Mouse (Mus musculus) liver, adult 2 months (tissue): Measurements from ENCODE around the gene Cops7a. TPM values are rescaled to one million over a fixed set of nuclear protein-coding genes. Genes with fewer than 3 reads are reported as not detected.

ENCODE experiments used
- DNase-seq: peaks from one replicate; pipeline ENCODE4 v3.0.0-alpha.2; 2011; ENCODE audit warnings: low read depth, low spot score; ENCODE audit errors: extremely low read depth
- H3K27ac ChIP-seq: fragments of 200-500 bp; replicated peaks from 2 replicates; pipeline ENCODE4 v1.5.1; 2012; ENCODE audit warnings: low read depth, mild to moderate bottlenecking, control low read depth, inconsistent platforms, low read length; ENCODE audit not compliant: insufficient read depth
- H3K27me3 ChIP-seq: fragments of 200-500 bp; 2 replicates; pipeline ENCODE4 v1.6.1; 2012; ENCODE audit warnings: mild to moderate bottlenecking, moderate library complexity, low read length, inconsistent platforms; ENCODE audit not compliant: control insufficient read depth, insufficient read depth
- H3K36me3 ChIP-seq: fragments of 200-500 bp; 2 replicates; pipeline ENCODE4 v1.6.1; 2012; ENCODE audit warnings: low read length, inconsistent platforms; ENCODE audit not compliant: control insufficient read depth, insufficient read depth
- H3K4me1 ChIP-seq: fragments of 200-500 bp; 2 replicates; pipeline ENCODE4 v1.6.1; 2011; ENCODE audit warnings: low read length; ENCODE audit not compliant: control insufficient read depth, insufficient read depth
- H3K4me3 ChIP-seq: fragments of 200-500 bp; 2 replicates; pipeline ENCODE4 v1.5.1; 2011; ENCODE audit warnings: low read depth, mild to moderate bottlenecking, control low read depth, low read length, moderate library complexity; ENCODE audit not compliant: insufficient read depth
- H3K79me2 ChIP-seq: fragments of 200-500 bp; 2 replicates; pipeline ENCODE4 v1.6.1; 2012; ENCODE audit warnings: inconsistent platforms, mild to moderate bottlenecking, low read length, moderate library complexity; ENCODE audit not compliant: control insufficient read depth, insufficient read depth
- H3K9ac ChIP-seq: fragments of 200-500 bp; 2 replicates; pipeline ENCODE4 v1.6.1; 2012; ENCODE audit warnings: low read depth, mild to moderate bottlenecking, control low read depth, inconsistent platforms, low read length
- CTCF ChIP-seq: fragments of 200-500 bp; IDR thresholded peaks from 2 replicates; pipeline ENCODE4 v1.5.1; 2011; ENCODE audit warnings: low read depth, low read length, control low read depth
- POLR2A ChIP-seq: fragments of 200-500 bp; IDR thresholded peaks from 2 replicates; pipeline ENCODE4 v1.6.1; 2011; ENCODE audit warnings: low read length, control low read depth; ENCODE audit not compliant: insufficient read depth; ENCODE audit errors: extremely low read depth
- WGBS: fragments of 180-500 bp; shearing (Covaris S2); methylation state at CpG from one replicate; pipeline ENCODE4 v1.1.7; 2018; 5-methylcytosine and 5-hydroxymethylcytosine counted together
- polyA plus RNA-seq: library from polyadenylated mRNA; depleted of rRNA; stranded (reverse); fragments of >200 nt; gene quantifications from 2 replicates; pipeline ENCODE4 v1.2.3, GENCODE M21; 2012; rRNA removed
- total RNA-seq: library from RNA; depleted of rRNA; stranded (reverse); fragments of >200 nt; gene quantifications from 2 replicates; pipeline ENCODE4 v1.2.3, GENCODE M21; 2014; rRNA removed

Gene Cops7a
- total RNA-seq (35.8 and 46.6 TPM in 2 replicates), polyA plus RNA-seq (165 and 170 TPM in 2 replicates)

GRCm38 (mm10) chr6:124965088-124965719 is at the start of gene Cops7a:
Gene Cops7a, minus strand, starts transcription at chr6:124965538.
- H3K4me3 ChIP-seq = peak within 1 kb of the TSS; percentile 79
- no peak for TF ChIP-seq CTCF
- 0 out of 2 replicates have a peak, but pooled peaks have one; percentile 46 for TF ChIP-seq POLR2A
- H3K9ac ChIP-seq = peak within 1 kb of the TSS; percentile 82
- peaks cover 3% of the 10 kb centered on the region; the same call in 1 of the 2 replicates for H3K79me2 ChIP-seq
- under 1% methylated on average over 68 of the region's 68 CpGs for WGBS
- peak within 1 kb of the TSS; percentile 78 for H3K27ac ChIP-seq
- H3K36me3 ChIP-seq = peaks cover 3% of the 10 kb centered on the region; the same call in 1 of the 2 replicates
- peaks cover 10% of the 10 kb centered on the region for H3K4me1 ChIP-seq
- H3K27me3 ChIP-seq = no peaks in the 10 kb centered on the region
- peak; percentile 81 for DNase-seq

GRCm38 (mm10) chr6:125009181-125010073 is 44.1 kb upstream of the Cops7a start:
- TF ChIP-seq POLR2A (peak; percentile 33; the same call in 1 of the 2 replicates), CTCF (no peak)
- peak overlapping the region; percentile 99 for H3K9ac ChIP-seq
- H3K4me3 ChIP-seq = peak overlapping the region; percentile 91
- H3K27ac ChIP-seq = peak overlapping the region; percentile 91
- H3K27me3 ChIP-seq = no peaks in the 10 kb centered on the region
- H3K79me2 ChIP-seq = peaks cover 24% of the 10 kb centered on the region; the same call in 1 of the 2 replicates
- H3K36me3 ChIP-seq = peaks cover 5% of the 10 kb centered on the region; the same call in 1 of the 2 replicates
- DNase-seq = peak; percentile 59
- 2% methylated on average over 31 of the region's 78 CpGs for WGBS
- peaks cover 10% of the 10 kb centered on the region for H3K4me1 ChIP-seq

- WGBS = 0% methylated on average over 3 of the region's 3 CpGs
Observed at GRCm38 (mm10) chr6:125009129-125009180, 43.6 kb upstream of the Cops7a start, which contains the start of gene Zfp384. Gene Zfp384, plus strand, starts transcription at chr6:125009145.

GRCm38 (mm10) chr6:125008586-125009128 is 43.3 kb upstream of the Cops7a start:
- WGBS = under 1% methylated on average over 30 of the region's 34 CpGs
- H3K4me1 ChIP-seq = peaks cover 10% of the 10 kb centered on the region
- no peak for TF ChIP-seq CTCF
- TF ChIP-seq POLR2A = peak; percentile 58; the same call in 1 of the 2 replicates

More at GRCm38 (mm10) chr6:125009129-125009180, 43.6 kb upstream of the Cops7a start, which contains the start of gene Zfp384:
- Histone ChIP-seq H3K36me3 (peaks cover 3% of the 10 kb centered on the region; the same call in 1 of the 2 replicates), H3K9ac (peak within 1 kb of the TSS; percentile 99), H3K27me3 (no peaks in the 10 kb centered on the region), H3K27ac (peak within 1 kb of the TSS; percentile 91), H3K79me2 (peaks cover 23% of the 10 kb centered on the region; the same call in 1 of the 2 replicates), H3K4me1 (peaks cover 10% of the 10 kb centered on the region), H3K4me3 (peak within 1 kb of the TSS; percentile 91)
- DNase-seq = no peak
- TF ChIP-seq POLR2A (no peak), CTCF (no peak)

GRCm38 (mm10) chr6:125008060-125008459 is 42.7 kb upstream of the Cops7a start:
- WGBS = 43% methylated on average over 13 of the region's 13 CpGs
- H3K4me1 ChIP-seq = peaks cover 10% of the 10 kb centered on the region

More at GRCm38 (mm10) chr6:125008586-125009128, 43.3 kb upstream of the Cops7a start:
- peak overlapping the region; percentile 91 for H3K4me3 ChIP-seq
- H3K36me3 ChIP-seq = peaks cover 3% of the 10 kb centered on the region; the same call in 1 of the 2 replicates
- H3K79me2 ChIP-seq = peaks cover 23% of the 10 kb centered on the region; the same call in 1 of the 2 replicates
- no peaks in the 10 kb centered on the region for H3K27me3 ChIP-seq
- peak overlapping the region; percentile 54 for H3K9ac ChIP-seq
- H3K27ac ChIP-seq = peak overlapping the region; percentile 56
- DNase-seq = peak; percentile 98

More at GRCm38 (mm10) chr6:125008060-125008459, 42.7 kb upstream of the Cops7a start:
- peaks cover 23% of the 10 kb centered on the region; the same call in 1 of the 2 replicates for H3K79me2 ChIP-seq
- H3K27me3 ChIP-seq = no peaks in the 10 kb centered on the region
- H3K36me3 ChIP-seq = no peaks in the 10 kb centered on the region; the same call in 1 of the 2 replicates
- H3K4me3 ChIP-seq = peak overlapping the region; percentile 66
- H3K9ac ChIP-seq = peak overlapping the region; percentile 54; the same call in 1 of the 2 replicates
- TF ChIP-seq CTCF = no peak
- TF ChIP-seq POLR2A = no peak
- no peak for DNase-seq
- peak overlapping the region; percentile 56 for H3K27ac ChIP-seq
